Mouse (Mus musculus): ENCODE results near the gene Sgk2. TPM values are rescaled to one million over a fixed set of nuclear protein-coding genes. Genes with fewer than 3 reads are reported as not detected.

Sgk2 gene
- polyA plus RNA-seq, 1 experiment from 2014 or later: 5.8 TPM

DNA sequence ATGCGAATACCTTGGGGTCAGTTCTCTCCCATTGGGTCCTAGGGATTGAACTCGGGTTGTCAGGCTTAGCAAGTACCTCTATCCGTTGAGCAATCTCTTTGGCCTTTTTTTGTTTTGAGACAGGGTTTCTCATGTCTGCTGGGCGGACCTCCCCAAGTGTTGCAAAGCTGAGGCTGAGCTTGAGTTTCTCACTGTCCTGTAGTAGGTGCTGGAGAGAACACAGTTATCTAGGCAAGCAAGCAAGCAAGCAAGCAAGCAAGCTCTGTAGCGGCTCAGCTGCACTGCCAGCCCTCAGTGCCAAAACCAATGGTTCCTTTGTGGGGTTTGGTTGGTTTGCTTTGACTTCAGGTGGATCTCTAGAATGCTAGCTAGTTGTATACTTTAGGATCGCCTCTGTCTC lies 73.5 kb downstream of the Sgk2 start:
- no peak overlapping the region for H3K9ac ChIP-seq (ENCODE audit: low read depth, low read length)
- no peak overlapping the region for H3K4me2 ChIP-seq (ENCODE audit: low read depth, low read length)
- H3K27ac ChIP-seq (ENCODE audit: low read length): no peak overlapping the region
- H3K4me3 ChIP-seq (ENCODE audit: low read depth, low read length): no peak overlapping the region
- H3K36me3 ChIP-seq (ENCODE audit: control insufficient read depth, insufficient read depth): peaks cover 34% of the 10 kb centered on the region
- WGBS (ENCODE audit: insufficient replicate concordance): 56% methylated on average over 6 of the region's 6 CpGs
- ATAC-seq (ENCODE audit: low read depth): no peak
- H3K27me3 ChIP-seq (ENCODE audit: control insufficient read depth, insufficient read depth, low read depth, low read length): no peaks in the 10 kb centered on the region
- no peaks in the 10 kb centered on the region for H3K9me3 ChIP-seq (replicated peaks; ENCODE audit: control insufficient read depth, low read length)
- H3K4me1 ChIP-seq (ENCODE audit: control insufficient read depth, low read depth, low read length): peaks cover 41% of the 10 kb centered on the region

DNA sequence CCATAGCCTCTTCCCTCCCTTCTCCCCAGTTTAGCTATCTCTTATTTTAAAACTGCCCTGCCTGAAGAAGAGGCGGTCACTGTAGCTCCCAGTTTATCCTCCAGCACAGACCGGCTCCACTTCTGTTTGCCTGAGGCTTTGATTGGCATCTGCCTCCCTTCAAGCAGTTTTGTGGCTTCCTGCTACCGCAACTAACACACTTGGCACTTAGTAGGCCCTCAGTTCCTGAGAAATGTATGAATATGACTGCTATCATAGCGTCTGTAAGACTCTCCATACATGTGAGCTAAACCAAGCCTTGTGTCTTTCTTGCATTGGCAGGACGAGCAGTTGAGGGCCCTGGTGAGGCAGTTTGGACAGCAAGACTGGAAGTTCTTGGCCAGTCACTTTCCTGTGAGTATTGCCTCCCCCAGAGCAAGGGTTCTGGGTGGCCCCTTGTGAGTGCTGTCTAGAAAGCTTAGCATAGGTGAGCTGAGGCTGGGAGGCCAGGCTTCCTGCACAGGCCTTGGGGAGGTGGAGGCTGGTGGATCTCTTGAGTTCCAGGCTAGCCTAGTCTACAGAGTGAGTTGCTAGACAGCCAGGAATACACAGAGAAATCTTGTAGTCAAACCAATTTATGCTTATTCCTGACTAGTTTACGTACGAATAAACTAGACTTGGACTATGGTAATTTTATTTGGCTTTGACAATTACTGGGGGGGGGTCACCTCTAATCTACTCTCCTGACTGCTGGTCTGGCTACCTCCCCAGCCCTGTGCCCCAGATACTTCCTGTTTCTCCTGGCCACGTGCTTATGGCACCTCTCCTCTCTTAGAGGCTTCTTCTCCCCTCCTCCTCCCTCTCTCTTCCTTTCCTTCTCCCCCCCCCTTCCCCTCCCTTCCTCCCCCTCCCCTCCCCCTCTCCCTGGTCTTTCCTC lies 74.3 kb downstream of the Sgk2 start:
- Histone ChIP-seq H3K9me3 (replicated peaks; ENCODE audit: control insufficient read depth, low read length) (no peaks in the 10 kb centered on the region), H3K36me3 (ENCODE audit: control insufficient read depth, insufficient read depth) (peaks cover 38% of the 10 kb centered on the region), H3K4me1 (ENCODE audit: control insufficient read depth, low read depth, low read length) (peaks cover 33% of the 10 kb centered on the region), H3K4me3 (ENCODE audit: low read depth, low read length) (no peak overlapping the region), H3K27ac (ENCODE audit: low read length) (no peak overlapping the region), H3K4me2 (ENCODE audit: low read depth, low read length) (no peak overlapping the region), H3K9ac (ENCODE audit: low read depth, low read length) (no peak overlapping the region), H3K27me3 (ENCODE audit: control insufficient read depth, insufficient read depth, low read depth, low read length) (no peaks in the 10 kb centered on the region)
- WGBS (ENCODE audit: insufficient replicate concordance): 44% methylated on average over 8 of the region's 8 CpGs
- no peak for ATAC-seq (ENCODE audit: low read depth)

DNA sequence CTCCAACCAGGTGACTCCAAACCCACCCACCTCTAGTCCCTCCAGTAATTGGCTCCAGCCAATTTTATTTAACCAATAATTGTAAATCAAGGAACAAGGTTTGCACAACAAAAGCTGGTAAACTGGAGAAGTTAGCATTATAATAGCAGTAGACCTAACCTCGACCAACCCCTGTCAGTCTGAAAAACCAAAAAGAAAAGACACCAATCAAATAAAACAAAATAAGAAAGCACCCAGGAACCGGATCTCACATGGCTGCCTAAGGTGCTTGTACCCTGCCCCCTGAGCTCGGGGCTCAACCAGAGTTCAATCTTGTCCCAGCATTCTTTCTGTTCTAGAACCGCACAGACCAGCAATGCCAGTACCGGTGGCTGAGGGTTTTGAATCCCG lies 75.0 kb downstream of the Sgk2 start:
- Histone ChIP-seq H3K9ac (ENCODE audit: low read depth, low read length) (no peak overlapping the region), H3K9me3 (replicated peaks; ENCODE audit: control insufficient read depth, low read length) (no peaks in the 10 kb centered on the region), H3K4me1 (ENCODE audit: control insufficient read depth, low read depth, low read length) (peaks cover 26% of the 10 kb centered on the region), H3K4me3 (ENCODE audit: low read depth, low read length) (no peak overlapping the region), H3K36me3 (ENCODE audit: control insufficient read depth, insufficient read depth) (peaks cover 38% of the 10 kb centered on the region), H3K4me2 (ENCODE audit: low read depth, low read length) (no peak overlapping the region), H3K27ac (ENCODE audit: low read length) (no peak overlapping the region), H3K27me3 (ENCODE audit: control insufficient read depth, insufficient read depth, low read depth, low read length) (no peaks in the 10 kb centered on the region)
- ATAC-seq (ENCODE audit: low read depth): no peak
- 74% methylated on average over 6 of the region's 6 CpGs for WGBS (ENCODE audit: insufficient replicate concordance)

Other genes starting within 250 kb of the Sgk2 start
- gene Srsf6, start 55.8 kb upstream of the Sgk2 start, polyA plus RNA-seq (2015; fragmentation: Nextera tagmentation; extraction: Ambion mirVana): 73.7 and 77.4 TPM in 2 replicates
- 0.04 TPM in 1 of 2 replicates, not detected in the other for gene L3mbtl1, start 43.9 kb upstream of the Sgk2 start, polyA plus RNA-seq (2015; fragmentation: Nextera tagmentation; extraction: Ambion mirVana)
- gene Ift52, start 30.0 kb downstream of the Sgk2 start, polyA plus RNA-seq (2015; fragmentation: Nextera tagmentation; extraction: Ambion mirVana): 15.8 and 16.4 TPM in 2 replicates
- gene Mybl2, start 67.4 kb downstream of the Sgk2 start, polyA plus RNA-seq (2015; fragmentation: Nextera tagmentation; extraction: Ambion mirVana): 37.8 and 39.5 TPM in 2 replicates
- 0.11 TPM in 1 of 2 replicates, not detected in the other for gene Gtsf1l, start 100.5 kb downstream of the Sgk2 start, polyA plus RNA-seq (2015; fragmentation: Nextera tagmentation; extraction: Ambion mirVana)
- gene Tox2, start 215.8 kb downstream of the Sgk2 start, polyA plus RNA-seq (2015; fragmentation: Nextera tagmentation; extraction: Ambion mirVana): 0.40 and 0.67 TPM in 2 replicates